Mouse (Mus musculus) stomach, postnatal 0 days (tissue): ENCODE measurements around the gene Ank2.

ENCODE experiments used
- CTCF ChIP-seq: IDR thresholded peaks from 2 replicates; pipeline ENCODE4 v1.5.1; 2016; ENCODE audit warnings: antibody characterized with exemption, low read depth, mild to moderate bottlenecking, moderate library complexity
- EP300 ChIP-seq: optimal IDR thresholded peaks from 2 replicates; pipeline ENCODE3; 2016; ENCODE audit warnings: antibody characterized with exemption

DNA sequence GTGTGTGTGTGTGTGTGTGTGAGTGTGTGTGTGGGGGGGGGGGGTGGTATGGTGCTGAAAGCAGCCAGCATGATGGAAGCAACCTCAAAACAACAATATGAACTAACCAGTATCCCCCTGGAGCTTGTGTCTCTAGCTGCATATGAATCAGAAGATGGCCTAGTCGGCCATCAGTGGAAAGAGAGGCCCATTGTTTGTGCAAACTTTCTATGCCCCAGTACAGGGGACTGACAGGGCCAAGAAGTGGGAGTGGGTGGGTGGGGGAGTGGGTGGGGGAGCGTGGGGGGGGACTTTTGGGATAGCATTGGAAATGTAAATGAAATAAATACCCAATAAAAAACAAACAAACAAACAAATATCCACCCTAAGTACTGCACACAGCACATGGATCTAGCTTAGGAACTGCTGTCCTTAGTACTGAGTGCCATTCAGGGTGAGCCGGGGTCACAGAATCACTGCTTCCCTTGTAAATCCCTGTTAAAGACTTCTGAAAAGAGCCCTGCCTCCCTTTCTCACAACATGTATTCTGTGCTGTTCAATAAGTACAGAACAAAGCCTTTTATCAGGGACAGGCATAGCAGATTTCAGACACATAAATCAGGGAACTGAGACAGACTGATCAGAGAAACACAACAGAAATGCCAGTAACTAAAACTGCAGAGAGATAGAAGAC lies 412.2 kb downstream of the Ank2 start:
- no peak for TF ChIP-seq EP300
- no peak for TF ChIP-seq CTCF
